Mouse (Mus musculus) CH12.LX (cell line): ENCODE measurements around the gene Cisd3. TPM values are rescaled to one million over a fixed set of nuclear protein-coding genes. Genes with fewer than 3 reads are reported as not detected.

Source experiments
- DNase-seq: peaks from one replicate; pipeline ENCODE4 v3.0.0-alpha.2; 2013; ENCODE audit errors: extremely low read depth
- H3K27ac ChIP-seq: 2 replicates; pipeline ENCODE4 v1.5.1; 2012; ENCODE audit warnings: low read depth, mild to moderate bottlenecking, control low read depth, moderate library complexity; ENCODE audit not compliant: insufficient read depth
- H3K27me3 ChIP-seq: replicated peaks from 2 replicates; pipeline ENCODE3; 2012; ENCODE audit warnings: inconsistent platforms
- H3K36me3 ChIP-seq, 2 experiments: replicated peaks in 1 of 2; 2 replicates each; pipeline versions ENCODE3 to v1.6.1; 2012; ENCODE audit warnings: inconsistent platforms in 1 of 2, low read length in 1 of 2, mild to moderate bottlenecking in 1 of 2, mixed read lengths in 1 of 2, moderate library complexity in 1 of 2; ENCODE audit not compliant: control insufficient read depth in 1 of 2, insufficient read depth in 1 of 2
- H3K4me1 ChIP-seq, 2 experiments: 2 replicates each; pipeline ENCODE4 v1.6.1; 2012; ENCODE audit warnings: inconsistent platforms in 1 of 2, moderate library complexity in 1 of 2; ENCODE audit not compliant: insufficient read depth in 2 of 2, control insufficient read depth in 1 of 2
- H3K4me2 ChIP-seq: 2 replicates; pipeline ENCODE4 v1.6.1; 2012; ENCODE audit warnings: low read depth, mild to moderate bottlenecking, control low read depth; ENCODE audit not compliant: poor library complexity, insufficient read depth, severe bottlenecking
- H3K4me3 ChIP-seq, 3 experiments: fragments of 150-350 bp in 1 of 3; sonication (generic) in 1 of 3; replicated peaks in 1 of 3; 2 replicates each; pipeline versions ENCODE3 to v1.5.1; 2011 to 2012; ENCODE audit warnings: low read depth in 2 of 3, low read length in 2 of 3, mild to moderate bottlenecking in 2 of 3, moderate library complexity in 2 of 3, control low read depth in 1 of 3, improper control_type of control experiment in 1 of 3, inconsistent platforms in 1 of 3, mixed read lengths in 1 of 3; ENCODE audit not compliant: poor library complexity in 1 of 3
- H3K79me2 ChIP-seq: replicated peaks from 2 replicates; pipeline ENCODE4 v1.6.1; 2012; ENCODE audit warnings: mild to moderate bottlenecking, moderate library complexity; ENCODE audit not compliant: control insufficient read depth, poor library complexity, insufficient read depth, severe bottlenecking; ENCODE audit errors: extremely low read depth
- H3K9ac ChIP-seq: 2 replicates; pipeline ENCODE4 v1.6.1; 2012; ENCODE audit warnings: low read depth, mild to moderate bottlenecking, control low read depth, moderate library complexity; ENCODE audit not compliant: insufficient read depth
- H3K9me3 ChIP-seq: replicated peaks from 2 replicates; pipeline ENCODE3; 2012; ENCODE audit warnings: low read length, inconsistent platforms, mixed read lengths
- BHLHE40 ChIP-seq: IDR thresholded peaks from 2 replicates; pipeline ENCODE4 v1.6.1; 2011; ENCODE audit warnings: mild to moderate bottlenecking, low read depth, low read length, improper control_type of control experiment
- CHD1 ChIP-seq: IDR thresholded peaks from 2 replicates; pipeline ENCODE4 v1.6.1; 2012; ENCODE audit warnings: low read depth, low read length, improper control_type of control experiment, inconsistent platforms
- CHD2 ChIP-seq: IDR thresholded peaks from 2 replicates; pipeline ENCODE4 v1.6.1; 2011; ENCODE audit warnings: low read length, improper control_type of control experiment
- EP300 ChIP-seq: IDR thresholded peaks from 2 replicates; pipeline ENCODE4 v1.6.1; 2011; ENCODE audit warnings: low read length, improper control_type of control experiment
- GABPA ChIP-seq: IDR thresholded peaks from 2 replicates; pipeline ENCODE4 v1.6.1; 2012; ENCODE audit warnings: low read depth, low read length, improper control_type of control experiment, inconsistent platforms; ENCODE audit not compliant: insufficient replicate concordance
- JUN ChIP-seq: IDR thresholded peaks from 2 replicates; pipeline ENCODE4 v1.6.1; 2011; ENCODE audit warnings: low read depth, mild to moderate bottlenecking, low read length, improper control_type of control experiment, moderate library complexity; ENCODE audit not compliant: insufficient read depth
- MAX ChIP-seq: IDR thresholded peaks from 2 replicates; pipeline ENCODE4 v1.6.1; 2011; ENCODE audit warnings: low read length, improper control_type of control experiment
- MEF2A ChIP-seq: IDR thresholded peaks from 2 replicates; pipeline ENCODE4 v1.6.1; 2014; ENCODE audit warnings: low read depth, mild to moderate bottlenecking, inconsistent platforms, low read length, improper control_type of control experiment, borderline replicate concordance
- MXI1 ChIP-seq: IDR thresholded peaks from 2 replicates; pipeline ENCODE4 v1.6.1; 2011; ENCODE audit warnings: mild to moderate bottlenecking, low read depth, low read length, improper control_type of control experiment
- MYC ChIP-seq: IDR thresholded peaks from 2 replicates; pipeline ENCODE4 v1.6.1; 2011; ENCODE audit warnings: low read depth, mild to moderate bottlenecking, improper control_type of control experiment, low read length
- NELFE ChIP-seq: IDR thresholded peaks from 2 replicates; pipeline ENCODE4 v1.6.1; 2011; ENCODE audit warnings: low read depth, low read length, improper control_type of control experiment
- POLR2A ChIP-seq: IDR thresholded peaks from 2 replicates; pipeline ENCODE4 v1.6.1; 2011; ENCODE audit warnings: low read depth, mild to moderate bottlenecking, improper control_type of control experiment, low read length
- SIN3A ChIP-seq: IDR thresholded peaks from 2 replicates; pipeline ENCODE4 v1.6.1; 2012; ENCODE audit warnings: low read length, improper control_type of control experiment, inconsistent platforms
- TCF12 ChIP-seq: IDR thresholded peaks from 2 replicates; pipeline ENCODE4 v1.6.1; 2014; ENCODE audit warnings: low read depth, mild to moderate bottlenecking, inconsistent platforms, low read length, improper control_type of control experiment
- USF1 ChIP-seq: IDR thresholded peaks from 2 replicates; pipeline ENCODE4 v1.6.1; 2014; ENCODE audit warnings: low read depth, mild to moderate bottlenecking, inconsistent platforms, low read length, improper control_type of control experiment
- ZKSCAN1 ChIP-seq: IDR thresholded peaks from 2 replicates; pipeline ENCODE4 v1.6.1; 2012; ENCODE audit warnings: low read depth, inconsistent platforms, low read length, improper control_type of control experiment, borderline replicate concordance
- dilution Hi-C: fragments of 300-500 bp; cut with MboI; formaldehyde crosslinking; loops from 2 replicates; pipeline ENCODE4 v1.14.3; 2020; ENCODE audit warnings: low sequenced_read_pairs; ENCODE audit not compliant: extremely low pct_unique_long_range_greater_than_20kb, extremely low pct_ligation_motif_present
- in situ Hi-C: fragments of 300-500 bp; cut with MboI; formaldehyde crosslinking; loops from 3 replicates; pipeline ENCODE4 v1.14.3; 2019; ENCODE audit warnings: low sequenced_read_pairs, low pct_ligation_motif_present, low pct_unique_long_range_greater_than_20kb, mixed read lengths
- polyA plus RNA-seq: library from polyadenylated mRNA; unstranded; fragments of >175 nt; gene quantifications from 2 replicates; pipeline ENCODE4 v1.2.1, GENCODE M21; 2012; ENCODE audit warnings: low read depth; ENCODE audit not compliant: insufficient read length
- total RNA-seq, 2 experiments: library from RNA; depleted of rRNA; stranded (reverse); fragments of 300-350 nt in 1 of 2; fragments of >200 nt in 1 of 2; gene quantifications; 2 replicates each; pipeline ENCODE4 v1.2.3; 2012 to 2014

The Cisd3 gene
- total and polyA plus RNA-seq, 3 experiments, result 66.1 to 221 (median 141) TPM

DNA sequence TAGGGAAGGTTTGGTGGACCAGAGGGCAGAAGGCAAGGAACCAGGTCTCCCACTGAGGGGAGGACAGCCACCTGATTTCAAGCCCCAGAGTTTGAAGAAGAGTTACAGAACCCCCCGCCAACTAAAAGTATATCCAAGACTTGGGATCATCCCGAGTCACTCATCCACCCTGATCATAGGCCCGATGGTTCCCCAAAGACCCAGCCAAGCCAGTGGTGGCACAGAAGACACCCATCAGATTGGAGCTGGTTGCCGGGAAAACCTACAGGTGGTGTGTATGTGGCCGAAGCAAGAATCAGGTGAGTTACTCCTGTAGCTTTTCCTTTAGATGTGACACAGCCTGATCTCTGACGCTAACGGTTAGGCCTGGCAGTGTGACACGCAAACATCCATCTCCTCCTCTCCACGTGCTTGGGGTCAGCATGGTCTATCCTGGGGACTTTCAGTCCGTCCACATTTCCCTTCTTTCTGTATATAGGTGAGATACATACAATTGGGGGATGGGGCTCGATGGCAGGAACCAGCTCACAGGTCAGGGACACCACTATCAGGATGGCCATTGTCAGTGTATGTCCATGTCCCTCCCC, 789 bp downstream of the Cisd3 start:
- in situ Hi-C loops, result no loop called here
- Histone ChIP-seq H3K4me1 (peaks cover 28 to 56% of the 10 kb centered on the region in 2 experiments), H3K36me3 (peaks cover 40 to 61% of the 10 kb centered on the region in 2 experiments), H3K4me3 (peak overlapping the region; percentile 62 to 79 (median 68)), H3K79me2 (peaks cover 6% of the 10 kb centered on the region; the same call in 1 of the 2 replicates), H3K27me3 (no peaks in the 10 kb centered on the region), H3K9ac (peak overlapping the region; percentile 66), H3K4me2 (peak overlapping the region; percentile 91), H3K9me3 (no peaks in the 10 kb centered on the region), H3K27ac (peak overlapping the region; percentile 7; the same call in 1 of the 2 replicates)
- DNase-seq, result peak; percentile 34
- dilution Hi-C loops, result no loop called here
- TF ChIP-seq BHLHE40 (peak; percentile 27; the same call in 1 of the 2 replicates), ZKSCAN1 (no peak), JUN (no peak), USF1 (no peak), GABPA (no peak), POLR2A (peak; percentile 15; the same call in 1 of the 2 replicates), EP300 (no peak), MAX (peak; percentile 82), MXI1 (peak; percentile 70; the same call in 1 of the 2 replicates), MYC (peak; percentile 94), TCF12 (0 out of 2 replicates have a peak, but pooled peaks have one; percentile 2), MEF2A (no peak), CHD1 (no peak), CHD2 (0 out of 2 replicates have a peak, but pooled peaks have one; percentile 1)

DNA sequence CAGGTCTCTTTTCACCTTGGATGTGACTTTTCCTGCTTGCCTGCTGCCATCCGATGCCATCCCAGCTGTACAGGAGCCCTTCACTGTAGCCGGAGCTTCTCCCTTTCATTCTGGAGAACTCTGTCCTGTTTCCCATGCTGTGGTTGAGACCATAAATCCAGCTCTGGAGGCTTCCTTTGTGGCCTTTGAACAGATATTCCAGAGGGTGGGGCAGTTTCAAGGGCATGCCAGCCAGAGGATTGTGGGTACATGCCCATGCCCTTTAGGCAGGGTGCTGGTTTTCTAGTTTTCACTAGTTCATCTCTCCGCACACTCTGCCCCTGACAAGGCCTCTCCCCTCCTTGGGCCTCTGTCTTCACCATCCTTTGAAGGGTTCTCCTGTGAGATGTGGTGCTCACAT, 1.4 kb downstream of the Cisd3 start:
- peaks cover 40 to 61% of the 10 kb centered on the region in 2 experiments for H3K36me3 ChIP-seq
- H3K79me2 ChIP-seq, result peaks cover 6% of the 10 kb centered on the region; the same call in 1 of the 2 replicates
- no peak for TF ChIP-seq TCF12
- TF ChIP-seq SIN3A, result 0 out of 2 replicates have a peak, but pooled peaks have one; percentile 17
- TF ChIP-seq NELFE, result no peak
- TF ChIP-seq CHD2, result 0 out of 2 replicates have a peak, but pooled peaks have one; percentile 0
- H3K4me3 ChIP-seq, result peak overlapping the region; percentile 62 to 79 (median 68)
- H3K4me2 ChIP-seq, result peak overlapping the region; percentile 91
- no peak overlapping the region; the same call in 1 of the 2 replicates for H3K27ac ChIP-seq
- H3K9ac ChIP-seq, result peak overlapping the region; percentile 66
- dilution Hi-C loops, result no loop called here
- H3K9me3 ChIP-seq, result no peaks in the 10 kb centered on the region
- peaks cover 28 to 56% of the 10 kb centered on the region in 2 experiments for H3K4me1 ChIP-seq
- in situ Hi-C loops, result no loop called here
- no peaks in the 10 kb centered on the region for H3K27me3 ChIP-seq
- peak; percentile 24 for DNase-seq
